Mouse (Mus musculus) stomach, embryonic 14.5 days (tissue): ENCODE results near the gene Smpd4. TPM values are rescaled to one million over a fixed set of nuclear protein-coding genes. Genes with fewer than 3 reads are reported as not detected.
A peak's percentile ranks its signal among the peaks of the same experiment; 100 is the strongest.

Source experiments
- ATAC-seq: fragments of 200-750 bp; cut with Nextera tagmentation; 2 replicates; pipeline ENCODE4 v1.8.0; 2017; ENCODE audit warnings: low read depth, moderate TSS enrichment; ENCODE audit not compliant: insufficient number of reproducible peaks, insufficient read depth, low FRiP score
- H3K27ac ChIP-seq: fragments of 300-500 bp; sonication (generic); 2 replicates; pipeline ENCODE4 v1.5.1; 2014; ENCODE audit warnings: mild to moderate bottlenecking, low read length, moderate library complexity, mixed read lengths
- H3K27me3 ChIP-seq: fragments of 300-500 bp; sonication (generic); 2 replicates; pipeline ENCODE4 v1.6.1; 2014; ENCODE audit warnings: low read length, control low read depth, mixed read lengths; ENCODE audit not compliant: control insufficient read depth, insufficient read depth
- H3K36me3 ChIP-seq: fragments of 300-500 bp; sonication (generic); 2 replicates; pipeline ENCODE4 v1.6.1; 2014; ENCODE audit warnings: mild to moderate bottlenecking, control low read depth, low read length, moderate library complexity, mixed read lengths; ENCODE audit not compliant: control insufficient read depth, insufficient read depth
- H3K4me1 ChIP-seq: fragments of 300-500 bp; sonication (generic); 2 replicates; pipeline ENCODE4 v1.6.1; 2014; ENCODE audit warnings: low read length, control low read depth, mixed read lengths; ENCODE audit not compliant: control insufficient read depth, insufficient read depth
- H3K4me2 ChIP-seq: fragments of 300-500 bp; sonication (generic); replicated peaks from 2 replicates; pipeline ENCODE4 v1.6.1; 2014; ENCODE audit warnings: low read depth, low read length, control low read depth
- H3K4me3 ChIP-seq: fragments of 300-500 bp; sonication (generic); 2 replicates; pipeline ENCODE4 v1.5.1; 2014; ENCODE audit warnings: low read depth, low read length, control low read depth
- H3K9ac ChIP-seq: fragments of 300-500 bp; sonication (generic); replicated peaks from 2 replicates; pipeline ENCODE4 v1.6.1; 2014; ENCODE audit warnings: low read depth, mild to moderate bottlenecking, control low read depth, low read length, moderate library complexity, mixed read lengths
- H3K9me3 ChIP-seq: fragments of 300-500 bp; sonication (generic); 2 replicates; pipeline ENCODE4 v1.6.1; 2016; ENCODE audit warnings: low read depth, low read length, control low read depth; ENCODE audit not compliant: control insufficient read depth
- WGBS: fragments of 180-500 bp; shearing (Covaris S2); extraction: QIAGEN DNeasy Blood & Tissue Kit; methylation state at CpG from one replicate; pipeline ENCODE4 v1.1.7; 2014; 5-methylcytosine and 5-hydroxymethylcytosine counted together
- polyA plus RNA-seq: library from polyadenylated mRNA; unstranded; fragments of >200 nt; fragmentation: Nextera tagmentation; extraction: Ambion mirVana; gene quantifications from 2 replicates; pipeline ENCODE4 v1.2.1, GENCODE M21; 2014

The Smpd4 gene
- 38.7 and 42.6 TPM in 2 replicates for polyA plus RNA-seq

GRCm38 (mm10) chr16:17619198-17620105 lies at the start of gene Smpd4:
Gene Smpd4 (plus strand): TSS chr16:17619354.
- WGBS: 4% methylated on average over 60 of the region's 60 CpGs

GRCm38 (mm10) chr16:17575870-17576824 lies 43.0 kb upstream of the Smpd4 start:
- peak; percentile 76 for ATAC-seq
- H3K9ac ChIP-seq: 0 out of 2 replicates have a peak overlapping the region, but pooled peaks have one; percentile 18
- H3K27ac ChIP-seq: no peak overlapping the region
- no peaks in the 10 kb centered on the region for H3K36me3 ChIP-seq
- no peaks in the 10 kb centered on the region for H3K9me3 ChIP-seq
- 14% methylated on average over 45 of the region's 45 CpGs for WGBS
- H3K4me1 ChIP-seq: peaks cover 4% of the 10 kb centered on the region; the same call in 1 of the 2 replicates
- peaks cover 11% of the 10 kb centered on the region; the same call in 1 of the 2 replicates for H3K27me3 ChIP-seq
- H3K4me3 ChIP-seq: peak overlapping the region; percentile 55
- H3K4me2 ChIP-seq: peak overlapping the region; percentile 80

More at GRCm38 (mm10) chr16:17619198-17620105, at the start of gene Smpd4:
- 0 out of 2 replicates have a peak, but pooled peaks cover 6% of the 10 kb centered on the region for H3K4me1 ChIP-seq
- H3K9me3 ChIP-seq: no peaks in the 10 kb centered on the region
- peak within 1 kb of the TSS; percentile 95 for H3K9ac ChIP-seq
- H3K4me2 ChIP-seq: peak within 1 kb of the TSS; percentile 95
- H3K27ac ChIP-seq: no peak within 1 kb of the TSS
- H3K27me3 ChIP-seq: no peaks in the 10 kb centered on the region
- peak within 1 kb of the TSS; percentile 95 for H3K4me3 ChIP-seq
- peak; percentile 70 for ATAC-seq
- H3K36me3 ChIP-seq: peaks cover 3% of the 10 kb centered on the region

- no peaks in the 10 kb centered on the region for H3K9me3 ChIP-seq
- WGBS: 17% methylated on average over 8 of the region's 8 CpGs
- H3K27ac ChIP-seq: no peak overlapping the region
- H3K4me3 ChIP-seq: peak overlapping the region; percentile 55
- H3K4me2 ChIP-seq: peak overlapping the region; percentile 80
- H3K9ac ChIP-seq: 0 out of 2 replicates have a peak overlapping the region, but pooled peaks have one; percentile 18
- no peak for ATAC-seq
- peaks cover 4% of the 10 kb centered on the region; the same call in 1 of the 2 replicates for H3K4me1 ChIP-seq
- peaks cover 11% of the 10 kb centered on the region; the same call in 1 of the 2 replicates for H3K27me3 ChIP-seq
- no peaks in the 10 kb centered on the region for H3K36me3 ChIP-seq
Measured at GRCm38 (mm10) chr16:17576825-17577215, 42.3 kb upstream of the Smpd4 start.

GRCm38 (mm10) chr16:17583064-17583463 lies 36.1 kb upstream of the Smpd4 start, which contains the start of gene Slc7a4:
Gene Slc7a4 (minus strand): TSS chr16:17583214.
- no peaks in the 10 kb centered on the region for H3K36me3 ChIP-seq
- no peaks in the 10 kb centered on the region for H3K4me1 ChIP-seq
- 22% methylated on average over 8 of the region's 8 CpGs for WGBS
- H3K4me3 ChIP-seq: no peak within 1 kb of the TSS
- no peak within 1 kb of the TSS for H3K4me2 ChIP-seq
- no peak within 1 kb of the TSS for H3K27ac ChIP-seq
- no peaks in the 10 kb centered on the region for H3K27me3 ChIP-seq
- ATAC-seq: no peak
- no peaks in the 10 kb centered on the region for H3K9me3 ChIP-seq
- no peak within 1 kb of the TSS for H3K9ac ChIP-seq

GRCm38 (mm10) chr16:17584555-17584954 lies 34.6 kb upstream of the Smpd4 start:
- H3K27me3 ChIP-seq: no peaks in the 10 kb centered on the region
- no peaks in the 10 kb centered on the region for H3K4me1 ChIP-seq
- H3K4me2 ChIP-seq: no peak overlapping the region
- H3K9ac ChIP-seq: no peak overlapping the region
- no peak overlapping the region for H3K4me3 ChIP-seq
- ATAC-seq: no peak
- H3K27ac ChIP-seq: no peak overlapping the region
- WGBS: 85% methylated on average over 7 of the region's 7 CpGs
- H3K36me3 ChIP-seq: no peaks in the 10 kb centered on the region
- no peaks in the 10 kb centered on the region for H3K9me3 ChIP-seq

- Histone ChIP-seq H3K36me3 (no peaks in the 10 kb centered on the region), H3K4me3 (no peak overlapping the region), H3K4me2 (no peak overlapping the region), H3K4me1 (no peaks in the 10 kb centered on the region), H3K9me3 (no peaks in the 10 kb centered on the region), H3K9ac (no peak overlapping the region), H3K27me3 (no peaks in the 10 kb centered on the region), H3K27ac (no peak overlapping the region)
- 22% methylated on average over 2 of the region's 2 CpGs for WGBS
- no peak for ATAC-seq
Measured at GRCm38 (mm10) chr16:17590731-17591130, 28.4 kb upstream of the Smpd4 start.

GRCm38 (mm10) chr16:17600944-17601562 lies 18.1 kb upstream of the Smpd4 start:
- no peaks in the 10 kb centered on the region for H3K36me3 ChIP-seq
- no peaks in the 10 kb centered on the region for H3K9me3 ChIP-seq
- H3K4me1 ChIP-seq: no peaks in the 10 kb centered on the region
- H3K4me2 ChIP-seq: no peak overlapping the region
- no peak overlapping the region for H3K4me3 ChIP-seq
- no peak for ATAC-seq
- H3K9ac ChIP-seq: no peak overlapping the region
- no peaks in the 10 kb centered on the region for H3K27me3 ChIP-seq
- 56% methylated on average over 3 of the region's 3 CpGs for WGBS
- H3K27ac ChIP-seq: no peak overlapping the region
